Mouse (Mus musculus) left cerebral cortex, postnatal 36 days (tissue): Measurements from ENCODE around the gene Gon4l. TPM values are rescaled to one million over a fixed set of nuclear protein-coding genes. Genes with fewer than 3 reads are reported as not detected.

Source experiments
- DNase-seq, 2 experiments: peaks; one replicate each; pipeline ENCODE4 v3.0.0; 2021 to 2022; ENCODE audit warnings: low spot score in 2 of 2, mixed read lengths in 1 of 2
- intact Hi-C: fragments of 180-260 bp; cut with DNase I; formaldehyde crosslinking; loops from one replicate; pipeline ENCODE4 v1.15.1; 2025
- total RNA-seq, 2 experiments: library from RNA; stranded (reverse); gene quantifications; 2 replicates each; pipeline ENCODE4 v1.2.3; 2021

Gon4l gene
- total RNA-seq, 2 experiments from 2014 or later, result 42.4 to 47.2 TPM

- intact Hi-C loops, result no loop called here
- no peak for DNase-seq
Observed at GRCm38 (mm10) chr3:88953736-88954135, 118.7 kb downstream of the Gon4l start.

Other genes with a start within 250 kb of the Gon4l start
- gene Arhgef2, start 229.3 kb upstream of the Gon4l start, total RNA-seq, result 100 to 1,000 TPM; 250 to 281 TPM
- not detected for gene Rxfp4, start 182.1 kb upstream of the Gon4l start, total RNA-seq
- gene Khdc4, start 149.4 kb upstream of the Gon4l start, total RNA-seq, result 10 to 100 TPM; 42.4 to 63.2 TPM
- gene Rit1, start 118.4 kb upstream of the Gon4l start, total RNA-seq, result 10 to 100 TPM; 47.9 to 51.3 TPM
- gene Syt11, start 60.1 kb upstream of the Gon4l start, total RNA-seq, result 100 to 1,000 TPM; 498 to 620 TPM
- 10 to 100 TPM; 19.8 to 23.0 TPM for gene Msto1, start 78.8 kb downstream of the Gon4l start, total RNA-seq
- gene Ash1l, start 115.4 kb downstream of the Gon4l start, total RNA-seq, result 10 to 100 TPM; 81.3 to 95.4 TPM
- 100 to 1,000 TPM in 1 of 2 experiments, 10 to 100 TPM in 1; 97.8 to 107 TPM for gene Dap3, start 116.0 kb downstream of the Gon4l start, total RNA-seq